Mouse (Mus musculus) kidney, embryonic 14.5 days (tissue): ENCODE results near the gene Aadacl4. TPM values are rescaled to one million over a fixed set of nuclear protein-coding genes. Genes with fewer than 3 reads are reported as not detected.
"Not testable (repeated sequence)": the region's sequence is repeated elsewhere in the genome, so short reads cannot be mapped to it uniquely, and the experiment has no call there.

ENCODE experiments used
- ATAC-seq: fragments of 200-750 bp; cut with Nextera tagmentation; 2 replicates; pipeline ENCODE4 v1.8.0; 2017; ENCODE audit warnings: moderate number of reproducible peaks, mild to moderate bottlenecking, moderate TSS enrichment, moderate library complexity; ENCODE audit not compliant: low FRiP score, low TSS enrichment
- H3K27ac ChIP-seq: fragments of 300-500 bp; sonication (generic); 2 replicates; pipeline ENCODE4 v1.5.1; 2014; ENCODE audit warnings: low read depth, mild to moderate bottlenecking, low read length, moderate library complexity, mixed read lengths
- H3K27me3 ChIP-seq: fragments of 300-500 bp; sonication (generic); 2 replicates; pipeline ENCODE4 v1.6.1; 2014; ENCODE audit warnings: mild to moderate bottlenecking, low read length; ENCODE audit not compliant: control insufficient read depth, insufficient read depth
- H3K36me3 ChIP-seq: fragments of 300-500 bp; sonication (generic); 2 replicates; pipeline ENCODE4 v1.6.1; 2014; ENCODE audit warnings: low read length, mixed read lengths; ENCODE audit not compliant: control insufficient read depth, insufficient read depth
- H3K4me1 ChIP-seq: fragments of 300-500 bp; sonication (generic); 2 replicates; pipeline ENCODE4 v1.6.1; 2014; ENCODE audit warnings: low read length, mixed read lengths; ENCODE audit not compliant: control insufficient read depth, insufficient read depth
- H3K4me2 ChIP-seq: fragments of 300-500 bp; sonication (generic); replicated peaks from 2 replicates; pipeline ENCODE4 v1.6.1; 2014; ENCODE audit warnings: low read depth, mild to moderate bottlenecking, low read length
- H3K4me3 ChIP-seq: fragments of 300-500 bp; sonication (generic); 2 replicates; pipeline ENCODE4 v1.5.1; 2014; ENCODE audit warnings: mild to moderate bottlenecking, low read length
- H3K9ac ChIP-seq: fragments of 300-500 bp; sonication (generic); 2 replicates; pipeline ENCODE4 v1.6.1; 2014; ENCODE audit warnings: low read depth, mild to moderate bottlenecking, low read length, moderate library complexity
- H3K9me3 ChIP-seq: fragments of 300-500 bp; sonication (generic); 2 replicates; pipeline ENCODE4 v1.6.1; 2016; ENCODE audit warnings: low read length; ENCODE audit not compliant: control insufficient read depth
- WGBS: fragments of 180-500 bp; shearing (Covaris S2); extraction: QIAGEN DNeasy Blood & Tissue Kit; methylation state at CpG from one replicate; pipeline ENCODE4 v1.1.7; 2014; 5-methylcytosine and 5-hydroxymethylcytosine counted together
- polyA plus RNA-seq: library from polyadenylated mRNA; unstranded; fragments of >200 nt; fragmentation: Nextera tagmentation; extraction: Ambion mirVana; gene quantifications from 2 replicates; pipeline ENCODE4 v1.2.1, GENCODE M21; 2014

Aadacl4 gene
- not detected in 2 replicates for polyA plus RNA-seq

- Histone ChIP-seq H3K4me2 (no peak within 1 kb of the TSS), H3K27me3 (no peaks in the 10 kb centered on the region), H3K4me1 (no peaks in the 10 kb centered on the region), H3K36me3 (no peaks in the 10 kb centered on the region), H3K27ac (no peak within 1 kb of the TSS), H3K9me3 (no peaks in the 10 kb centered on the region), H3K4me3 (no peak within 1 kb of the TSS), H3K9ac (no peak within 1 kb of the TSS)
- ATAC-seq, result no peak
- WGBS, result 67% methylated on average over 1 of the region's 1 CpGs
These were observed at the start of gene Aadacl4 for GRCm38 (mm10) chr4:144613407-144613806. Gene Aadacl4 (plus strand): TSS chr4:144613707.

GRCm38 (mm10) chr4:144565034-144565433 is 48.5 kb upstream of the Aadacl4 start, which contains the start of gene Gm13124:
Gene Gm13124 (minus strand): TSS chr4:144565134.
- Histone ChIP-seq H3K27me3 (no peaks in the 10 kb centered on the region), H3K4me1 (no peaks in the 10 kb centered on the region), H3K9ac (no peak within 1 kb of the TSS), H3K27ac (no peak within 1 kb of the TSS), H3K36me3 (no peaks in the 10 kb centered on the region), H3K4me2 (no peak within 1 kb of the TSS), H3K4me3 (no peak within 1 kb of the TSS), H3K9me3 (no peaks in the 10 kb centered on the region)
- WGBS, result 90% methylated on average over 1 of the region's 1 CpGs
- no peak for ATAC-seq

- no peak overlapping the region for H3K4me3 ChIP-seq
These were observed 45.8 kb upstream of the Aadacl4 start for GRCm38 (mm10) chr4:144567752-144568151.

GRCm38 (mm10) chr4:144586207-144586606 is 27.3 kb upstream of the Aadacl4 start:
- H3K4me2 ChIP-seq, H3K4me3 ChIP-seq, H3K9me3 ChIP-seq, H3K36me3 ChIP-seq, H3K4me1 ChIP-seq, H3K27me3 ChIP-seq, H3K9ac ChIP-seq, H3K27ac ChIP-seq: not testable (repeated sequence)
- WGBS, result 88% methylated on average over 12 of the region's 16 CpGs
- peak; percentile 66; the same call in 1 of the 2 replicates for ATAC-seq

More at GRCm38 (mm10) chr4:144567752-144568151, 45.8 kb upstream of the Aadacl4 start:
- no peaks in the 10 kb centered on the region for H3K4me1 ChIP-seq
- no peaks in the 10 kb centered on the region for H3K9me3 ChIP-seq
- H3K27me3 ChIP-seq, result no peaks in the 10 kb centered on the region
- no peak overlapping the region for H3K27ac ChIP-seq
- no peak overlapping the region for H3K4me2 ChIP-seq
- H3K9ac ChIP-seq, result no peak overlapping the region
- no peak for ATAC-seq
- H3K36me3 ChIP-seq, result no peaks in the 10 kb centered on the region

GRCm38 (mm10) chr4:144592790-144593189 is 20.7 kb upstream of the Aadacl4 start:
- Histone ChIP-seq H3K36me3 (no peaks in the 10 kb centered on the region), H3K27ac (no peak overlapping the region), H3K4me2 (no peak overlapping the region), H3K9ac (no peak overlapping the region), H3K4me3 (no peak overlapping the region), H3K4me1 (no peaks in the 10 kb centered on the region), H3K27me3 (no peaks in the 10 kb centered on the region), H3K9me3 (no peaks in the 10 kb centered on the region)
- ATAC-seq, result no peak

GRCm38 (mm10) chr4:144614586-144614985 is 1.1 kb downstream of the Aadacl4 start:
- WGBS, result 96% methylated on average over 1 of the region's 1 CpGs
- H3K4me2 ChIP-seq, result no peak overlapping the region

GRCm38 (mm10) chr4:144638263-144638662 is 24.8 kb downstream of the Aadacl4 start:
- Histone ChIP-seq H3K27ac (no peak overlapping the region), H3K4me1 (no peaks in the 10 kb centered on the region), H3K9me3 (no peaks in the 10 kb centered on the region), H3K4me2 (no peak overlapping the region), H3K27me3 (no peaks in the 10 kb centered on the region), H3K4me3 (no peak overlapping the region), H3K36me3 (no peaks in the 10 kb centered on the region), H3K9ac (no peak overlapping the region)
- no peak for ATAC-seq

More at GRCm38 (mm10) chr4:144614586-144614985, 1.1 kb downstream of the Aadacl4 start:
- Histone ChIP-seq H3K36me3 (no peaks in the 10 kb centered on the region), H3K9ac (no peak overlapping the region), H3K9me3 (no peaks in the 10 kb centered on the region), H3K27ac (no peak overlapping the region), H3K4me3 (no peak overlapping the region), H3K27me3 (no peaks in the 10 kb centered on the region), H3K4me1 (no peaks in the 10 kb centered on the region)
- no peak for ATAC-seq

Other genes with a start within 250 kb of the Aadacl4 start
- not detected in 2 replicates for gene Pramef20, start 235.8 kb upstream of the Aadacl4 start, polyA plus RNA-seq
- gene Pramef12, start 205.2 kb upstream of the Aadacl4 start, polyA plus RNA-seq, result 0.11 and 0.39 TPM in 2 replicates
- gene 1700012P22Rik, start 174.9 kb upstream of the Aadacl4 start, polyA plus RNA-seq, result not detected in 2 replicates
- gene Gm9944, start 160.4 kb upstream of the Aadacl4 start, polyA plus RNA-seq, result not detected in 2 replicates
- gene Aadacl3, start 150.0 kb upstream of the Aadacl4 start, polyA plus RNA-seq, result not detected in 2 replicates
- not detected in 2 replicates for gene 9430007A20Rik, start 93.9 kb upstream of the Aadacl4 start, polyA plus RNA-seq
- not detected in 2 replicates for gene Gm13124, start 48.6 kb upstream of the Aadacl4 start, polyA plus RNA-seq
- not detected in 2 replicates for gene Gm436, start 72.7 kb downstream of the Aadacl4 start, polyA plus RNA-seq
- gene Gm13178, start 107.7 kb downstream of the Aadacl4 start, polyA plus RNA-seq, result not detected in 2 replicates
- gene Gm438, start 172.9 kb downstream of the Aadacl4 start, polyA plus RNA-seq, result not detected in 2 replicates